Mouse (Mus musculus) liver, adult 10 weeks (tissue): ENCODE measurements around the gene Krtap4-2. TPM values are rescaled to one million over a fixed set of nuclear protein-coding genes. Genes with fewer than 3 reads are reported as not detected.

Experiments used
- polyA plus RNA-seq: library from polyadenylated mRNA; stranded (reverse); fragments of 350-450 nt; fragmentation: Illumina TruSeq; extraction: RNeasy Lipid Tissue Mini Kit (QIAGEN cat#74804); gene quantifications from one replicate; pipeline ENCODE4 v1.2.3, GENCODE M21; 2014; ENCODE audit warnings: low read depth, low replicate concordance

Gene Krtap4-2
- polyA plus RNA-seq: not detected

DNA sequence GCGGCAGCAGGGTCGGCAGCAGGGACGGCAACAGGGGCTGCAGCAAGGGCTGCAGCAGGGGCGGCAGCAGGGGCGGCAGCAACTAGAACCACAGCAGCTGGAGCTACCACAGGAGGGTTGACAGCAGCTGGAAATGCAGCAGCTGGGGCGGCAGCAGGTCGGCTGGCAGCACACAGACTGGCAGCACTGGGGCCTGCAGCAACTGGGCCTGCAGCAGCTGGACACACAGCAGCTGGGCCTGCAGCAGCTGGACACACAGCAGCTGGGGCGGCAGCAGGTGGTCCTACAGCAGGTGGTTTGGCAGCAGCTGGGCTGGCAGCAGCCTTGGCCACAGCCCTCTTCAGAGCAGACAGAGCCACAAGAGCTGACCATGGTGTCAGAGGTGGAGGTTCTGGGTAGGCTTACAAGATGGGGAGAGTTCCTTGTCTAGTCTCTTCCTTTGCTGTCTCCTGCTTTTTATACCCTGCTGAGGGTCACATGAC is at the start of gene Krtap4-2:
Krtap4-2 (minus strand) TSS at position 432 of the 482 bp plus-strand sequence.

GRCm38 (mm10) chr11:99665860-99666259 is 31.0 kb upstream of the Krtap4-2 start, which contains the start of gene Krtap4-6:
TSS of gene Krtap4-6 (minus strand) at chr11:99665960.

DNA sequence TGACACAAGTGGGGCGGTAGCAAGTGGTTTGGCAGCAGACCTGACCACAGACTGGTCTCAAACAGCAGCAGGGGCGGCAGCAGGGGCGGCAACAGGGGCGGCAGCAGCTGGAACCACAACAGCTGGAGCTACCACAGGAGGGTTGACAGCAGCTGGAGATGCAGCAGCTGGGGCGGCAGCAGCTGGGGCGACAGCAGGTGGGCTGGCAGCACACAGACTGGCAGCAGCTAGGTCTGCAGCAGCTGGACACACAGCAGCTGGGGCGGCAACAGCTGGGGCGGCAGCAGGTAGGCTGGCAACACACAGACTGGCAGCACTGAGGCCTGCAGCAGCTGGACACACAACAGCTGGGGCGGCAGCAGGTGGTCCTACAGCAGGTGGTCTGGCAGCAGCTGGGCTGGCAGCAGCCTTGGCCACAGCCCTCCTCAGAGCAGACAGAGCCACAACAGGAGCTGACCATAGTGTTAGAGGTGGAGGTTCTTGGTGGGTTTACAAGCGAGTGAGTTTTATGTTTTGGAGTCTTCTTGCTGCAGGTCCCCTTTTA is 23.7 kb upstream of the Krtap4-2 start, which contains the start of gene Gm11563:
Gm11563 (minus strand) TSS at position 494 of the 544 bp plus-strand sequence.

GRCm38 (mm10) chr11:99650136-99650535 is 15.3 kb upstream of the Krtap4-2 start, which contains the start of gene Gm11555:
TSS of gene Gm11555 (minus strand) at chr11:99650236.

GRCm38 (mm10) chr11:99643635-99644139 is 8.8 kb upstream of the Krtap4-2 start, which contains the start of gene Krtap4-7:
TSS of gene Krtap4-7 (minus strand) at chr11:99644089.

DNA sequence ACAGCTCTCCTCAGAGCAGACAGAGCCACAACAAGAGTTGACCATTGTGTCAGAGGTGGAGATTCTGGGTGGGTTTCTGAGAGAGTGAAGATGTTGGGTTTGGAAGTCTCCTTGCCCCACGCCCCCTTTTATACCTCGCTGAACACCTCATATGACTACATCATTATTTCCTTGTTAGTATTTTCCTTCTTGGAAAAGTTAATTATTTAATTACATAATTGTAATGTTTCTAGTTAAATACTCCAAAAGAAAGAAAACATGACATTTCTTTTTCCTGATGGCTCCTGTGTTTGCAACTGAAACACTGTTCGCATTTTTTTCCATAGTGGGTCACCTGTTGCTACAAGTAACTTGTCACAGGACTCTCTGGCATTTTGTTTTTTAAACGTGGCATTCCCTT is 6.7 kb downstream of the Krtap4-2 start, which contains the start of gene Krtap4-1:
Krtap4-1 (minus strand) TSS at position 101 of the 400 bp plus-strand sequence.

DNA sequence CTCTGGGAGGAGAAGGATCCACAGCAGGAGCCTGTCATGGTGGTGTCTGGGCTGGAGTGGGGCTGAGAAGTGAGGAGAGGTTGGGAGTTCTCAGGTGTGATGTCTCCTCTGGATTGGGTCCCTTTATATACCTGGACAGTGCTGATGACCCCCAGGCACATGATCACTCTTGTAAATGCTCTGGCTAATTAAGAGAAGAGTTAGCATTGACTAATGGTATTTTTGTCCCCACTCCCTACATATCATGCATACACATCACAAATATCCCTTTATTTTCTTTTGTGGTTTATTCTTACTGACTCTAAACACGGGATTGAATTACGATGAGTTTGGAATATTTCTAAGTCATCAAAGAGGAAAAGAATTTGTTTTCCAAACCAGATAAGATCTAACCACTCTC is 14.5 kb downstream of the Krtap4-2 start, which contains the start of gene Gm11562:
Gm11562 (minus strand) TSS at position 101 of the 400 bp plus-strand sequence.

GRCm38 (mm10) chr11:99614796-99615363 is 20.0 kb downstream of the Krtap4-2 start, which contains the start of gene Krtap2-4:
TSS of gene Krtap2-4 (minus strand) at chr11:99614846.

DNA sequence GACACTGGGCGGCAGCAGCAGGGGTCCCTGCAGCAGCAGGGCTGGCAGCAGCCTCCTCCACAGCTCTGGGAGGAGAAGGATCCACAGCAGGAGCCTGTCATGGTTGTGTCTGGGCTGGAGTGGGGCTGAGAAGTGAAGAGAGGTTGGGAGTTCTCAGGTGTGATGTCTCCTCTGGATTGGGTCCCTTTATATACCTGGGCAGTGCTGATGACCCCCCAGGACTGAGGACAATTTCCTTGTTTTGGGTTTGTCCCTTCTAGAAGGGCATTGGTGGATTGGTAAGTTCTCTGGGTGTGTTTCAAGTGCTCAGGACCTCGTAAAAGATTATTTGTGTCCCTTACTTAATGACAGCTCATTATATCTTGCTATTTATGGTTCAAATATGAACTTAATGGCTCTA is 24.8 kb downstream of the Krtap4-2 start, which contains the start of gene Gm11937:
Gm11937 (minus strand) TSS at position 101 of the 400 bp plus-strand sequence.

GRCm38 (mm10) chr11:99603208-99603607 is 31.7 kb downstream of the Krtap4-2 start, which contains the start of gene Gm11938:
TSS of gene Gm11938 (minus strand) at chr11:99603308.

GRCm38 (mm10) chr11:99597742-99598141 is 37.1 kb downstream of the Krtap4-2 start, which contains the start of gene Krtap9-3:
TSS of gene Krtap9-3 (minus strand) at chr11:99598105.

DNA sequence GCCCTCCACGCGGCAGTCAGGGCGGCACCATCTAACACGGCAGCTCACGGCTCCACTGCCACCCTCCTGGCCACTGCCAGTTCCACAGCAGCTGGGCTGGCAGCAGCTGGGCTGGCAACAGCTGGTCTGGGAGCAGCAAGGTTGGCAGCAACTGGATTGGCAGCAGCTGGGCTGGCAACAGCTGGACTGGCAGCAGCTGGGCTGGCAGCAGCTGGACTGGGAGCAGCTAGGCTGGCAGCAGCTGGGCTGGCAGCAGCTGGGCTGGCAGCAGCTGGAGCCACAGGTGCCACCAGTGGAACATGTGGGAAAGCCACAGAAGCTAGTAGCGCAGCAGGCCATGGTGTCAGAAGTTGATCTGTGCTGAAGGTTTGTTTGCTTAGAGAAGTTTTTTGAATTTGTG is 43.9 kb downstream of the Krtap4-2 start, which contains the start of gene Krtap1-3:
Krtap1-3 (minus strand) TSS at position 359 of the 400 bp plus-strand sequence.

Other genes with a start within 250 kb of the Krtap4-2 start
- gene Krt10, start 245.7 kb downstream of the Krtap4-2 start, polyA plus RNA-seq: 6.3 TPM
- not detected for gene Krt12, start 212.8 kb downstream of the Krtap4-2 start, polyA plus RNA-seq
- not detected for gene Krt20, start 196.9 kb downstream of the Krtap4-2 start, polyA plus RNA-seq
- gene Krt23, start 141.9 kb downstream of the Krtap4-2 start, polyA plus RNA-seq: 2.0 TPM
- gene Krt39, start 113.7 kb downstream of the Krtap4-2 start, polyA plus RNA-seq: not detected
- gene Krt40, start 91.9 kb downstream of the Krtap4-2 start, polyA plus RNA-seq: not detected
- gene Krtap3-3, start 84.2 kb downstream of the Krtap4-2 start, polyA plus RNA-seq: not detected
- gene Krtap3-2, start 78.2 kb downstream of the Krtap4-2 start, polyA plus RNA-seq: not detected
- gene Gm11939, start 75.6 kb downstream of the Krtap4-2 start, polyA plus RNA-seq: not detected
- not detected for gene Krtap3-1, start 68.5 kb downstream of the Krtap4-2 start, polyA plus RNA-seq
- not detected for gene Krtap1-5, start 54.1 kb downstream of the Krtap4-2 start, polyA plus RNA-seq
- not detected for gene Krtap1-4, start 51.4 kb downstream of the Krtap4-2 start, polyA plus RNA-seq
- not detected for gene Krtap1-3, start 43.7 kb downstream of the Krtap4-2 start, polyA plus RNA-seq
- not detected for gene Krtap9-3, start 37.0 kb downstream of the Krtap4-2 start, polyA plus RNA-seq
- gene Gm11938, start 31.8 kb downstream of the Krtap4-2 start, polyA plus RNA-seq: not detected
- not detected for gene Gm11937, start 24.9 kb downstream of the Krtap4-2 start, polyA plus RNA-seq
- not detected for gene Krtap2-4, start 20.2 kb downstream of the Krtap4-2 start, polyA plus RNA-seq
- not detected for gene Gm11562, start 14.6 kb downstream of the Krtap4-2 start, polyA plus RNA-seq
- not detected for gene Krtap4-1, start 6.8 kb downstream of the Krtap4-2 start, polyA plus RNA-seq
- not detected for gene Krtap4-7, start 9.0 kb upstream of the Krtap4-2 start, polyA plus RNA-seq
- gene Gm11555, start 15.2 kb upstream of the Krtap4-2 start, polyA plus RNA-seq: not detected
- gene Gm11563, start 23.9 kb upstream of the Krtap4-2 start, polyA plus RNA-seq: not detected
- not detected for gene Krtap4-6, start 30.9 kb upstream of the Krtap4-2 start, polyA plus RNA-seq
- not detected for gene Gm14190, start 55.7 kb upstream of the Krtap4-2 start, polyA plus RNA-seq
- not detected for gene Gm14180, start 99.2 kb upstream of the Krtap4-2 start, polyA plus RNA-seq
- not detected for gene Gm11595, start 137.8 kb upstream of the Krtap4-2 start, polyA plus RNA-seq
- gene Krtap4-8, start 145.6 kb upstream of the Krtap4-2 start, polyA plus RNA-seq: not detected
- not detected for gene Krtap4-9, start 150.1 kb upstream of the Krtap4-2 start, polyA plus RNA-seq
- gene Gm11596, start 158.4 kb upstream of the Krtap4-2 start, polyA plus RNA-seq: not detected
- not detected for gene Gm11569, start 163.8 kb upstream of the Krtap4-2 start, polyA plus RNA-seq
- not detected for gene Gm11554, start 169.4 kb upstream of the Krtap4-2 start, polyA plus RNA-seq
- not detected for gene Krtap4-13, start 174.8 kb upstream of the Krtap4-2 start, polyA plus RNA-seq
- gene Gm11564, start 180.6 kb upstream of the Krtap4-2 start, polyA plus RNA-seq: not detected
- gene 2300003K06Rik, start 203.0 kb upstream of the Krtap4-2 start, polyA plus RNA-seq: not detected
- gene Krtap4-16, start 216.5 kb upstream of the Krtap4-2 start, polyA plus RNA-seq: not detected
- gene Gm11568, start 222.8 kb upstream of the Krtap4-2 start, polyA plus RNA-seq: not detected
- not detected for gene Gm11559, start 229.4 kb upstream of the Krtap4-2 start, polyA plus RNA-seq
- gene Krtap9-1, start 238.3 kb upstream of the Krtap4-2 start, polyA plus RNA-seq: not detected
- gene Gm11567, start 244.1 kb upstream of the Krtap4-2 start, polyA plus RNA-seq: not detected